Mouse (Mus musculus): Measurements from ENCODE around the gene Prickle2.

Prickle2 gene

DNA sequence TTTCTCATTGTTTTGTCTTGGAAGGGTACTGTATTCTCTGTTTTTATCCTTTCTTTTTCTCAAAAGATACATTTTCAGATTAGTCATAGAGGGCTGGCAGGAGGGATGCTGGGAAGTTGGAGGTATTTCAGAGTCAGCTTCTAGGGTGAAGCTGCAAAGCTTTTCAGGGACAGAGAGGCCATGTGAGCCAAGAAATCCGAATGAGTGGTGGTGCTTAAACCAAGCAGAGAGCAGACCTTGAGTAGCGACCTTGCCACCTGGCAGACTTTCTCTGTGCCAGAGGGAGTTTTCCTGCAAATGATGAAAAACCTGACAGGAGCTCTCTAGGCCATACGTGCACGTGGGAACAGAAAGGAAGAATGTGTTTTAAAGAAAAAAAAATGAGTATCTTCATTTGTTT lies 130.7 kb downstream of the Prickle2 start:
- DNase-seq = no peak

DNA sequence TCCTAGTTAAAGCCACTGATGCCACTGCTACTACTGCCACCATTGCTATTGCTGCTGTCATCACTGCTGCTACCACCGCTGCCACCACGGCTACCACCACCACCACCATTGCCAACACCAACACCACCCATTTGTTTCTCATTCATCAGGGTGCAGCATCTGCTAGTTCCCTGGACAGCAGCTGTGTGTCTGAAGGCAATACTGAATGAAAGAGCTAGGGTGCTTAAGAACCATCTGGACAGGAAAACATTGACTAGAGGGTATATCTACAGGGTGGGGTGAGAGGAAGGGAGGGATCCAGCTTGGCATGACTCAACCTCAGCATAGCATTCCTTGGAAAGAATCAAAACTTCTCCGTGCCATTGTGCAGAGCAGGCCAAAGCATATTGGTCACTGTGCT lies 133.8 kb downstream of the Prickle2 start:
- no peak for DNase-seq

DNA sequence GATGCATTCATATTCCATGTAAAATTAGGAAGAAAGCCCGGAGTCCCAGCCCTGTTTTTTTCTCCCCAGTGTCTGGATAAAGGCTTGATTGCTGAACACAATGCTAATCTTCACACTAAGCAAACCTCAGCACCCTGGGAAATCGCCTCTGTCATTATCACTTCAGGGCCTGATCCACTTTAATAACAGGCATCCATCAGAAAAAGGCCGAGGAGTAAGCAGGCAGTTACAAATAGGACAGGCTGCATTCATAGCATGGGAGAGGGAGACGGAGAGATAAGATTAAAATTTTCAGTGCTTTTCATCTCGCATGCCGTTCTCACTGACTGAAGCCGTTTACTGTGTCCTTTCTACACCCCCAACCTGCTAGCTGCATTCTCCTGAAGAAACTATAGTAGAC lies 135.9 kb downstream of the Prickle2 start:
- no peak for DNase-seq

DNA sequence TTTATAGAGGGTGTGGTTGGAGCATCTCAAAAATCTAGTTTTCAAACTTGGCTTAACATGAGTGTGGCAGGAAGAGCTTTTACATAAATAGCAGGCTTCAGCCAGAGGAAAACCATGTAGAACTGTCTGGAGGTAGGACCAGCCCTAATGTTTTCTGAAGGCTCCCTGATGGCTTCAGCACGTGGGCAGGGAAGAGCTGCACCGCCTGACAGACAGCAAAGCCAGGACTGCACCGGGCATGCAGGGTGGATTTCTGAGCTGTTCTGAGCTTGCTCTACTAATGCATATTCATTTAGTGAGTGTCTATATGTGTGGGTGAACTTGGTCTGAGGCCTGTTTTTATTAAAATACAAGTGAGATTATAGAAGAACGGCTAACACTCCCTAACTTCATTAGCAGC lies 136.7 kb downstream of the Prickle2 start:
- no peak for DNase-seq

DNA sequence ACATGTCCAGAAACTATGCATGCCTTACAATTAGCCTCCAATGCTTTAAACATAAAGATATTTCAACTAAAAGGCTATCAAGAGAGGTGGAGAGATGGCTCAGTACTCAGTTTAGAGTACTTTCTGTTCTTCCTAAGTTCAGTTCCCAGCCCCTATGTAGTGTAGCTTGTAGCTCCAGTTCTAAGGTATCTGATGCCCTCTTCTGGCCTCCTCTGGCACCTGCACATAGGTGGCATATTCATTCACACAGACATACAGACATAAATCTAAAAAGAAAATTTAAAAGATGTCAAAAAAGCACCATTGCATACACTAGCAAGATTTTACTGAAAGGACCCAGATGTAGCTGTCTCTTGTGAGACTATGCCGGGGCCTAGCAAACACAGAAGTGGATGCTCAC lies 146.7 kb downstream of the Prickle2 start:
- DNase-seq = no peak

DNA sequence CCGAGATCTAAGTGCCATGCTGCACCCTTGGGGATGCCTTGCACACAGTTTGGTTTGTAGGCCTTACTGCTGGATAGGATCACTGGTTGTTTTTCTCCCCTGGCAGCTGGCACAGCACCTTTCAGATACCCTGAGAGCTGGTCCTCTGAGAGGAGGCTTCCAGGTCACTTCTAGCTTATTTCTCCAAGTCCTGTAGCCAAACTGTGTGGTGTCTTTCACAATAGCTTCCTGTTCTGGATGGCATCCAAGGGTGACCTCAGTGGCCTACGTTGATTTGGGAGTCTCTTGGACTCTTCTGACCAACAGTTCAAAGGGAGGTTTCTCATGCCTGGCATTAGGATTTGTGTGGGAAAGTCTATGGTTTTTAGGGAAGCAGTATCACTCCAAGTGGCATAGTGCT lies 150.3 kb downstream of the Prickle2 start:
- no peak for DNase-seq

DNA sequence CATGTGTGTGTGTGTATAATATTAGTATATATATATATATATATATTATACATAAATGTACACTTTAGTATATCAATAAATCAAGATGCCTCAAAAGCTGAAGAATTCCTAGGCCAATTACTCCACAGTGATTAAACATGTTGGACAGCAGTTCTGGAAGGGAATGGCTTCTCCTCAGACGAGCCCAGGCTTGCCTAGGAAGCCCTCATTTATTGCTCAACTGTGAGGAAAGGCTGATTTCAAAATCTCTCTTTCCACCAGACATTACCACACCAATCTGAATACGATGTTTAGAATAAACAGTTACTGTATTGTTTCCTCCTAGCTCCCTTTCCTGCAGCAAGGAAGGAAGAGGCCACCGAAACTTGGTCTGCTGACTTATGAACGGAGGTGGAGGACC lies 152.9 kb downstream of the Prickle2 start:
- DNase-seq = no peak

DNA sequence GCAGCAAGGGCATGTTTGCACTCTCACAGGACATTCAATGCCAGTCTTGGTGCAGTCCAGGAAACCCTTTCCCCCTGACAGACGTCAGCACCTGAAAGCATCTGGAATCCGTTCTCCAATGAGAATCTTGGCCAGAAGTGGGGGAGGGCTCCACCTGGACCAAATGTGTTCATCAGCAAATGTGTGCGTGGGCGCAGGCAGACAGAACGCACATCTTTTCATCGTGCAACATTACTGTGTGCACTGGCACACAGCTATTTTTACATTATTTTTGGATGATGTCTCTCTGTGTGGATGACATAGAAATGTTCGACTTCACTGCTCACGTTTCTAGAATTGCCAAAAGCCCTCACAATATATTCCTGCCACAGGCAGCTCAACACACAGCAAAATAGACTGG lies 156.7 kb downstream of the Prickle2 start:
- DNase-seq = no peak

DNA sequence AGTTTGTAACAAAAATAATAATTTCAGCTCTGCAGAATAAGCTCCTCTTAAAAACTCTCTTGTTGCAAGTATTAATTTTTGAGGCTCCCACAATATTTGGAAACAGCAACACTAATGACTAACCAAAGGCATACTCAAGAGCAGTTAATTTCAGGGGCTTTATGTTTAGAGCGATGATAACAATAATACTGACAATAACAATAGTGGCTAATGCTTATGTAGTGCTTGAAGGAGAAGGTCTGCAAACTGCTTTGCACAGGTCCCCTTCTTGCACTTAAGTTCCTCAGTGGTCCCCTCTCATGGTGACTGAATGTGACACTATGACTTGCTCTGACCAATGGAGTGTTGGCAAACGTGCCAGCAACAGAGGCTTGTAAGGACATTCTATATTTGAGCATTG lies 160.8 kb downstream of the Prickle2 start:
- no peak for DNase-seq

DNA sequence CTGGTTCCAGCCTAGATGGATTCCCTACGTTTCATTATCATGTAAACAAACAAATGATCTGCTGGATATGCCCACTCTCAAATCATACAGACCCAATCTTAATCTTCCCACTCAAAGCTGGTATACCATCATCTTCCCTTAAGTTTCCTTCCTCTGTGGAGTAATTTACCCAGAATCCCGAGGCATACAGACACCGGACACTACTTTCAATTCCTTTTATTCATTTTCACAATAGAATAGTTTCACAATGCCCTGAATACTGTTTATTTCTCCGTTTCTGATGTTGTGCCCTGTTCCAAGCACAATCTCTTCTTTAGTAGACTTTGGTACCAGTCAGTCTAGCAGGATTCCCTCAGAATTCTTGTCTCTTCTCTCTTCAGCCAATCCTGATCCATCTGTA lies 162.1 kb downstream of the Prickle2 start:
- DNase-seq = no peak

DNA sequence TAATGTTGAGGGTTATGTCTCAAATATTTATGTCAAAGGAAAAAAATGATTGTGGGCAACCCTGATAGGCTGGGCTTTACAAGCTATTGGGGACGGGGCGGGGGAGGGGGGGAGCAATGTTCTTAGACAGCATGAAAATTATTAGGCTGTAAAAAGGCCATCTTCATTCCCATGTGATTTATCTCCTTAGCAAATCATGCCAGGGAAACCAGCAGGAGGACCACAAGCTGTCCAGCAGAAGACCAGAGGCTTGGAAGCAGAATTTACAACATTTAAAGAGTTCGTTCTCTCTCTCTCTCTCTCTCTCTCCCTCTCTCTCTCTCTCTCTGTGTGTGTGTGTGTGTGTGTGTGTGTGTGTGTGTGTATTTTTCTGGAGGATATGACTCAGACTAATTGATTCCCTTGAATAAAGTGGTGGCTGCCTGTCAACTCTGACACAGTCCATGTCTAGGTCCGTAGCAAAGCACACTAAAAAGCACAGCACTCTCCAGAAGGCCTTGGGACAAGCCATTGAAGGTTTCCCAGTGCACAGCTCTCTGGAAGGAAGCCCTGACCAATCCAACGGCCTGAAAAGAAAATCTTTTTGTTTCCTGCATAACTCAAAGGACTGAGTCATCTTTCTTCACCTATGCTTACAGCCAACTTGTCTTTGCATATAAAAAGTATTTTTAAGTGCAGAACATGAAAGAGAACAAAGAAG lies 163.4 kb downstream of the Prickle2 start:
- DNase-seq = no peak

DNA sequence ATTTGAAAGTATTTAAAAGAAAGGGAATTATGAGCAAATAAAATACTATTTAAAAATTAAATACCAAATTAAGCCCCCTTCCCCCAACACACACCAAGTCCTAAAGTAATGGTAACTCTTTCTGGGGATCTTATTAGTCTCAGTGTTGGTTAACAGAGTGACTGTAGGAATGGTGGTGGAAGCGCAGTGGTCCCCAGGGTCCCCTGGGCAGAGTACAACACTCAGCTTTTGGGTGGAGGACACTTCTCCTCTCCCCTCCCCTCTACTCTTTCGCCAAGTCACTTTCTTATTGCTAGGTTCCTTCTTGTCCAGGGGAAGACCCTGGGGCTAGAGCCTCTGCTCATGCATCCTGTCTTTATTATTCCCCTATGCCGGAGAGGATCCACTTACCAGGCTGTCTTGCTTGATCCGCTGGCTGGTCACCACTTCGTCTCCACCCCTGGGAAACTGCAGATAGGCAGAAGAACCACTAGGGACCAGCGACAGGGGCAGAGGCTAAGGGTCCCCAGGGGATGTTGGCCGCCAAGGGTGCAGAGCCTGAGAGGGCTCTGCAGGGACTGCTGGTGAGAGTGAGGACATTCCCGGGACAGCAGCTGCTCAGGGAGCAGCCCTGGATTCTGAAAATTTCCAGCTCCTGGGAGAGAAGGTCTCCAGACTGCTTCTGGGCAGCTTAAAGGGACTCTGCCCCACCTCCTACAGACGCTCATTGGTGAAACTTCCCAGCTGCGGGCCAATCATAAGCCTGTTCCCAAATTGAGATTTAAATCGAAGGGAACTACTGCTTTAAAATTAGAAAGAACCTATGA lies 171.5 kb downstream of the Prickle2 start:
- DNase-seq = no peak

DNA sequence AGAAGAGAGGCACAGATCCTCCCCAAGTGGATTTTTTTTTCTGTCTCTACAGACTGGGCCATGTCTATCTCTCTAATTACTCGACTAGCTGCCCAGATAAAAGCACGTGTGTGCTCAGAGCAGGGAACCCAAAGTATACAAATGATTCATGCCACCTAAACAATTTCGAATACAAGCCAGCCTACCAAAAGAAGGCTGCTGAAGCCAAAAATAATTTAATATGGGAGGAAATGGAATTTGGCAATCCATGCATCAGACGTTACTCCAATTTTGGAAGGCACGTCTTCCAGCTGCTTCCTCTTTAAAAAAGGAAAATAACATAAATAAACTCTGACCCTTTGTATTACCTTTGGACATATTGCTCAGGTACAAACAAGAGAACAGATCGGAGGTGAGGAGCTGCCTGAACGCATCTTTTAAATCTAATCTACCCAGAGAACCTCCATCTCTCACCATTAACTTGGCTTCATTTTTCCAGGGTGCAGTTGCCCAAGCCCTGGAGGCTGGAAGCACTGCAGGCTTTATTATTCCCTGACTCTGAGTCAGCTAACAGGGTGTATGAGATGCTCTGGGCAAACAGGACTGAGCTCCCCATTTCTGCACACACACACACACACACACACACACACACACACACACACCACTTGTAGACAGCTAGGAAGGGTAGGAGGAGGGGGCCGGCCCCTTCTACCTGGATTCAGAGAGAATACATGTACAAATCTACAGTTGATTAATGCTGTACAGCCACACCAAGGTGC lies 172.5 kb downstream of the Prickle2 start:
- DNase-seq = no peak

DNA sequence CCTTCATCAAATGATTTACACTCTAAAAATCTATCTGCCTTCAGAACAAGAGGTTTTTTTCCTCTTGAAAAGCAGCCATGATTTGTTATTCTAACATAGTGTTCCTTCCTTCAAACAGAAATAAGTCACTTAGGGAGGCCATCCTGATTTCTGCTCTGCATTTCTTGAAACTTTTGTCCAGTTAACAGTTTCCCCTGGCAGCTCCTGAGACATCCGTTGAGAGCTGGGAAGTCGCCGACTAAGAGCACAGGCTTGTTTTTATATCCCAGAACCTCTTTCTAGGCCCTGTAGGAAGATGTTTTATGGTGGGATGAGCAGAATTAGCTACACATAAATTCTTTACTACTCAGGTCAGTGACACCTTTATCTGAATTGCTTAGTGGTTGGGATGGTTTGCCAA lies 173.1 kb downstream of the Prickle2 start:
- DNase-seq = no peak

DNA sequence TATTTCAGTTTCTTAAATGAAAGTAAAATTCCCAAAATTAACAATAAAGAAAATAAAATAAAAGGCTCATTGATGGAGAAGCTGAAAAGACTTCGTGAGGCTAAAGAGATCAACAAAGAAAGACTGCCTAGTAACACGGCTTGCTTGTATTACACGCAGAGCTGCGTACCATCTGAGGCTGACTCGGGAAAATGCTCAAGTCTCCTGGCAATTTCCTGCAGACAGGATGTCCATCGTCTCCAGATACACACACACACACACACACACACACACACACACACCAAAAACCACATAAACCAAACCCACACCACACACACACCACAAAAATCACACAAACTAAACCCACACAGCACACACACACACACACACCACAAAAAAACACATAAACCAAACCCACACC lies 173.6 kb downstream of the Prickle2 start:
- no peak for DNase-seq

DNA sequence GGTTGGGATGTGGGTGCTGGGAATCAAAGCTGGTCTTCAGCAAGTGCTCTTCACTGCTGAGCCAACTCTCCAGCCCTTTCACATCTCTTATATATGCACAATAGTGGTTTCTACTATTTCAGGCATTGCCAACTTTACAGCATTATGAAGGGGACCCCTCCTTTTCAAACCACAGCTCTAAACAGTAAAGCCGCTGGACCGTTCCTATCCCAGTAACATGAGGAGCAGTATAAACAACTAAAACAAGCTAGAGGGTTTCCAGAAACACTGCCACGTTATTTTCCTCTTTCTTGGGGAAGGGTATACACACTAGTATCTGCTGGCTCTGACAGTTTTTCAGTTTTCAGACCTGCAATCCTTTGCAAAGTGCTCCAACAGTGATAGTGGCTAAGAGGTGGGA lies 179.7 kb downstream of the Prickle2 start:
- DNase-seq = no peak

DNA sequence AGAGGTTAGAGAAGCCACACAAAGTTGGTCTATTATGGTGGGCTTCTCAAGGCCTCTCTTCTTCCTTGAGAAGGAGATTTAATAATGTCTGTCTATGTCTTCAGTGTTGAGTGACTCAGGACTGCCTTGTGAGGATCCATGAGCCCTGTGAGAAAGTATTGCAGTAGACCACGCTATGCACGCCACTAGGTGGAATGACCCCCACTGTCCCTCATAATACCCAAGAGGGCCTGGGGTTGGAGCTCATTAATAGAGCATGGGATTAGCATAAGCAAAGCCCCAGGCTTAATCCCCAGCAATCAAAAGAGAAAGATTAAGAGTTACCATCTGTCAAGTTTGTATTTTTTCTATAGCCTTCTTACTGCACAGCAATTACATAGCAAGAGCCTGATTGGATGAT lies 180.3 kb downstream of the Prickle2 start:
- no peak for DNase-seq

DNA sequence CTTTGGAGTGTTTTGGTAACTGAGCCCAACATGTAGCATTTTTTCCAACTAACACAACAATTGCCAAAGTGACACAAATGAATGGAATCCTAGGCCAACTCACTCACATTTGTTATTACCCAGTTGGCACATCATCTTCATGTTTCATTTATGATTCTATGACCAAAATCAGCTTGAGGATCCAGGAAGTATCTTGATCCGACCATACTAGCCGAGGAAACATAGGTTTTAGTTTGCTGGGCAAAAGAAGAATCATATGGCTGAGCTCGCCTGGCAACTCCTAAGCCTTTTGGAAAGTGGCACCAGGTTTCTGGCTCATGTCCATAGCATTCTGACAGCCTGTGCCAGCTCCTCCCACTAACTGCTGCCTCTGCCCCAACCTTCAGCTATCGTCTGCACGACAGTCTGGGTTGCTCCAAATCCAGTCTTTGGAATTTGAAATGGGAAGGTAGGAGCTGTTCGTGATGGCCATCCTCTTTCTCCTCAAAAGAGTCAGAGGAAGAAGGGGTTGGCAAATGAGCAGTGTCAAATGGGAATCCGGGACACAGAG lies 184.4 kb downstream of the Prickle2 start:
- DNase-seq = peak; percentile 49

DNA sequence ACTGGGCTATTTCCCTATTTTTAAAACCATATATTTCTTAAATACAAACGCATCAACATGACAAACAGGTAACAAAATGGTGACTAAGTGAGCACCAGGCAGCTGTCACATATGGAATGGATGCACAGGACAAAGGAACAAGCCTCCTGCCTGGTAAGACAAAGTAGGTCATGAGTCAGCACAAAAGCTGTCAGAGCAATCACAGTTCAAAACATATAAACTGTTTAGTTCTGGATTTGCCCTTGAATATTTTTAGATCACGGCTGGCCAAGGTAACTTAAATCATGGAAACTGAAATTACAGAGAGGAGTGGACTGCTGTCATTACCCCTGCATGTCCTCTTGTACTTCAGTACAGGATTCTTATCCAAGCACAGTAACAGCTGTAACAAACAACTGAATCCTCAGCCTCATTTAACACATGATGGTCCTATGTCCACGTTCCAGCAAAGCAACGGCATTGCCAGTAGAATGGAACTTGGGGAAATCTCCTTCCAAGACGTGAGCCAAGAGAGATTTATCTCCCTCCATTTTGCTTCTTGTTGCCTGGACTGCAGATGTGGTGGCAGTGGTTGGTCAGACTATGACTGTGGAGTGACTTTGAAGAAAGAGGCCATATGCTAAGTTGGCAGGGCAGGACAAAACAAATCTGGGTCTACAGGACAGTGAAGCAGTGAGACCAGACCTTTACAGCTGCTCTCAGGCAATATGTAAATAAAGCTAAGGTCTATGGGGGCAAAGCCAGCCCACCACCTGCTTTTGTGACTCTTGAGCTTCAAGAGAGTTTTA lies 185.7 kb downstream of the Prickle2 start:
- no peak for DNase-seq

DNA sequence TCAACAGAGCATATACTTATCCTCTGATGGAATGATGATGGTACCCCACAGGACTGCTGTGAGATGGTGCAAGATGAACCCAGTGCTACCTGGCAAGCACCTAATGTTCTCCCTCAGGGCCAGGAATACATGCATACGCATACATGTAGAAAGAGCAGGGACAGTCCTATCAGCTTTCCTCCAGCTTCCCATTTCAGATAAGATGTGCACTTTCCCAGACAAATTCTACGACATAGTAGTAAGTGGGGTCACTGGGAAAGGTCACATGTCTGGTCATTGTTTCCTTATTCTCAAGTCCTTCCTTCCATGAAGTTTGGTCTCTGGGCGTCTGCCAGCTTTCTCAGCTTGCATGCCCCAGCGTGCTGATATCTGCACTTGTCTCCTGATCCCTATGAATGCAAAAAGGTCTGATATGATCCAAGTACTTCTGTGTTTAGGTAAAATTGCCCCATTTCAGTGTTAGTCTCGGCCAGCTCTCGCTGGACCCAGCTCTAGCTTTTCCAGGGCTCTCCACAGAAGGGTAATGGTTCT lies 187.5 kb downstream of the Prickle2 start:
- DNase-seq = no peak

DNA sequence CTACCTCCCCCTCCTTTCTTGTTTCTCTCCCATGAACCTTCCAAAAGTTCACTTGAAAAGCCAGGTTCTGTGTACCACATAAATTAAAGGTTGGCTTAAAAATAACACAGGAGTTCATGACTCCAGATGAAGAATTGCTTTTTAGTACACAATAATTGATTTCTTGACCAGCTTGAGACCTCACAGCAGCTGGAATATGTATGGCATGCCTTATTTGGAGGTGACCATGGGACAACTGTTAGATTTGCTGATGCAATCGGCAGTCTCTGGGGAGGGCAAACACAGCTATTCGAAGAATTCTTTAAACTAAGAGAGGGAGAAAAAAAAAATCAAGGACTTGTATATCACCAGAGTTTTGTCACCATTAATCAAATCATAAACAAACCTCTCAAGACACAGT lies 189.0 kb downstream of the Prickle2 start:
- DNase-seq = no peak

DNA sequence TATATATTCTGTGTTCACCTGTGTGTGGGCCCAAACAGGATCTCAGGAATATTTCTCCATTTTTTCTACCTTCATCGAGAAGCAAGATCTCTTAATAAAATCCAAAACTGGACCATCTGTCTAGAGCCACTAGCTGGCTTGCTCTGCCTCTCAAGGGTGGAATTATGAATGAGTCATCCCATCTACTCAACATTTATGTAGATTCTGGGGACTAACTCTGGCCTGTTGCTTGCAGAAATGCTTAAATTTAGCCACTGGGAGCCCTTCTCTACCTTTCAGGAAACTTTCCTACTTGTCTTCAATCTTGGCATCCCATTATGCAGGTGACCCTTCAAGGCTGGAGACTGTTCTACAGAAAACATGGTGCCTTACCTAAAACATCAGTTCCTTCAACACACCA lies 194.0 kb downstream of the Prickle2 start:
- no peak for DNase-seq

DNA sequence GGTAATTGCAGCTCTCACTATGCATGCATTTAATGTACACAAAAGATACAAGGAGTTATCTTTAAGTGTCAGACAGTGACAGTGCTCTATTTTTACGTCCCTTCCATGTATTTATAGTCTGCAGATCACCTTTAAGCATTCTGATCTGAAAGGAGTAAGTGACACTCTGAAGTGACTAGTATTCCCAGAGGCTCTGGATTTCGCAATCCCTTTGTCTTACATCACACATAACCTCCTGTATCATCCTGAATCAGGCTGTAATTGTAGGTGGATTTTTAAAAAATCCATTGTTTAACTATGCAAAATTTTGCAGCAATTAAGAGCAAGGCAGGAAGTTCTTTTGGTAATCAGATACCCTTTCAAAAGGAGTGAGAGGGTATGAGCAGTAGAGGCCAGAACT lies 196.2 kb downstream of the Prickle2 start:
- no peak for DNase-seq
